Mouse (Mus musculus) liver, adult 2 months (tissue): ENCODE data around the gene Olah.

Source experiments
- CTCF ChIP-seq: fragments of 200-500 bp; IDR thresholded peaks from 2 replicates; pipeline ENCODE4 v1.5.1; 2011; ENCODE audit warnings: low read depth, low read length, control low read depth
- POLR2A ChIP-seq: fragments of 200-500 bp; IDR thresholded peaks from 2 replicates; pipeline ENCODE4 v1.6.1; 2011; ENCODE audit warnings: low read length, control low read depth; ENCODE audit not compliant: insufficient read depth; ENCODE audit errors: extremely low read depth

GRCm38 (mm10) chr2:3326547-3326946 is 70.5 kb downstream of the Olah start:
- TF ChIP-seq CTCF: no peak
- TF ChIP-seq POLR2A: no peak
